Mouse (Mus musculus) spleen, adult 12 weeks (tissue): ENCODE results near the gene Gnb2.

ENCODE experiments used
- DNase-seq: peaks from one replicate; pipeline ENCODE4 v3.0.0; 2022; ENCODE audit warnings: low spot score

Gnb2 gene

DNA sequence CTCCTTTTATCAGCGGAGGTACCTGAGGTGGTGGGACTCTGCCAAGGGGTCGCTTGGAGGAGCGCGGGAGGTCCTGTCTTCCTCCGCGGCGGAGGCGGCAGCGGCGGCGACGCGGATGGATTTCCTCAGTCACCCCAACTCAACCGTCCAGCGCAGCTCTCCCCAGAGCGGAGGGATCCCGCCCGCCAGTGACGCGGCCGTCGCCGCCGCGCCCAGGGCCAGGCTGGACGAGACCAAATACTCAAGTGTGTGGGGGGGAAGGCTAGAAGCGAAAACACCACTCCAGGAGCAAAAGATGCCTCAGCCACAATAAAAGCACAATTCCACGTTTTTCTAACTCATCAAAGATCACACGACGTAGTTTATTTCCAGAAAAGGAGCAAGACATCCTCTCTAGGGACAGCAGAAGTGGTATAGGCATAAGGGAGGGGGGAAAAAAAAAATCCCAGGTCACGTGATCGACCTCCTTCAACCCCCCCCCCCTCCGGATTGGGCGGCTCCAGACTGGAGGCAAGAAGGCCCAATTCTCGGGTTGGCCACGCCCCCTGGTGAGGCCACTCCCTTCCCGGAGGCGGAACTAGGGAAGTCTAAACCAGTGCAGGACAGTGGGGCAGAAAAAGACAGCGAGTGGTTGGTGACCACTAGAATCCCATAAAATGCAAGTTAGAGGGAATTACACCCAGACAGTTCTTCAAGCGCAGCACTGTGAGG lies at the start of gene Gnb2, which contains the start of gene Epo:
Gnb2 (minus strand) TSS at position 394 of the 711 bp plus-strand sequence.
Epo (minus strand) TSS at position 126 of the 711 bp plus-strand sequence.
- peak; percentile 98 for DNase-seq

DNA sequence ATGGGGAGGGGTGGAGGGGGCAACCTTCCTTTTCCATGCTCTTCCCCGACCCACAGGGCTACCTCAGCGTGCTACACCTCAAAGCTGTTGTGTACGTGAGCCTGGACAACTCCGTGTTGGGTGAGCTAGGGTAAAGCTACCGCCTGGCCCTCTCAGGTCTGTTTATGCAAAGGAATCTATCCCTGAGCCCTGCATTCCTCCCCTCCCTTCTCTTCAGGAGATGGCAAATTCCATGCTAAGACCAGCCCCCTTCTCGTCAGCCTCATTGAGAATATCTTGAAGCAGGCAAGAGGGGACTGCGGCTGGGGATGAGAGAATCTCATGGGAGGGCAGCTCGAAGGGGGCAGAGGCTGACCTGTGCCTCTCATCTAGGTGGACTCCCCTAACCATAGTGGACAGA lies 49.4 kb upstream of the Gnb2 start:
- no peak for DNase-seq

DNA sequence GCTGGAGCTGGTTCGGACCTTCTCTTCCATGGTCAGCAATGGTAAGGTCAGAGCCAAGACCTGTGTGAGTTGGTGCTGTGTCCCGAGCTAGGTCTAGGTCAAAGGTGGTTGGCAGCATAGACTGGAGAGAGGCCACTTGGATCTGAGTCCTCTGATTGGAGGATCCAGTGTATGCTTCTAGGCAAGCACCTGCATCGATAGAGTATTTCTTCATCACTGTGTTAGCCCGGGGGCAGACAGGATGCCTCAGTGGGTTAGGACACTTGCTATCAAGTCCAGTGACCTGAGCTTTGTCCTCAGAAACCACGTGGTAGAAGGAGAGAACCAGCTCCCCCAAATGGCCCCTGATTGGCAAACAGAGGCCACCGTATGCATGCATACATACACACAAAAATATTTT lies 46.9 kb upstream of the Gnb2 start:
- no peak for DNase-seq

DNA sequence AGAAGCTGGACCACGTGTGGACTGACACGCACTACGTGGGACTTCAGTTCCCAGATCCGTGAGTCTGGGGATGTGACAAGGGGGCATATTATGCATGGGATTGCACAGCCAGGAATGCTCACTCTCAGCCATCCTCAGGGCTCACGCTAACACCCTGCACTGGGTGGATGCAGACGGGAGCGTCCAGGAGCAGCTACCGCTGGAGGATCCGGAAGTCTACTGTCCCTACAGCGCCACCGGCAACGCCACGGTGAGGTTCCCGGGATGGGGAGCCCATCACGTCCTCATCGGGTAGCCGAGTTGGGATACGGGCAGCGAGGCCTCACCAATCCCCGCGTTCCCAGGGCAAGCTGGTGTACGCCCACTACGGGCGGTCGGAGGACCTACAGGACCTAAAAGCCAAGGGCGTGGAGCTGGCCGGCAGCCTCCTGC lies 41.2 kb upstream of the Gnb2 start:
- no peak for DNase-seq

DNA sequence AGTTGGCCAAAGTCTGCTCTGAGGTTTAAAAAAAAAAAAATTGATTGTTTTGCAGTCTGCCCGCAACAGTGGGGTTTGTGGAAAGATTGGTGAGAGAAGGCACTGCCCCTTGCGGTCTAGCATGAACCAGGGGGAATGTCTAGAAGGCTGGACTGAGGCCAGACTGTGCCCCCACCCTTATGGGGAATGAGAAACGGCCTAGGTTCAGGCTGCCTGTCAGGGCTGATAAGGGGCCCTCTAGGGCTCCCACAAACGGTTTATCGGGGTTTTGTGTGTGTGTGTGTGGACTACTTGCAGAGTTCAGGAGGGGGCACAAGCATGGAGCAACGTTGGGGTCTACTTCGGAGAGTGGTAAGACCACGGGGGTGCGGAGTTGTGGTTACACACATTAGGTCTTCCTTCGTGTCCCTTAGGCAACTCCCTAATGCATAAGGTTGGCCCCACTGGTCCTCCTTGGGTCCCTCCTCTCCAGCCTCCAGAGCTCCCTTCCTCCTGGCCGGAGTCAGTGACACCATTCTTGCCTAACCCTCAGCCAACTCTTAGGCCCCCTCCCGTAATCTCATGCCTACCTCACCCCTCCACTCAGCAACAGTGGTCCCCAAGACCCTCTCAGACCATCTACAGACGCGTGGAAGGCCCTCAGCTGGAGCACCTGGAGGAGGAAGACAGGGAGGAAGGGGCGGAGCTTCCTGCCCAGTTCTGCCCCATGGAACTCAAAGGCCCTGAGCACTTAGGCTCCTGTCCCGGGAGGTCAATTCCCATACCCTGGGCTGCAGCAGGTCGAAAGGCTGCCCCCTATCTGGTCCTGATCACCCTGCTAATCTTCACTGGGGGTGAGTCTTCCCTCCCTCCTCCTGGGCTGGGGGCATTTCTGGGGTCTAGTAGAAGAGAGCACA lies 37.6 kb upstream of the Gnb2 start:
- peak; percentile 46 for DNase-seq

DNA sequence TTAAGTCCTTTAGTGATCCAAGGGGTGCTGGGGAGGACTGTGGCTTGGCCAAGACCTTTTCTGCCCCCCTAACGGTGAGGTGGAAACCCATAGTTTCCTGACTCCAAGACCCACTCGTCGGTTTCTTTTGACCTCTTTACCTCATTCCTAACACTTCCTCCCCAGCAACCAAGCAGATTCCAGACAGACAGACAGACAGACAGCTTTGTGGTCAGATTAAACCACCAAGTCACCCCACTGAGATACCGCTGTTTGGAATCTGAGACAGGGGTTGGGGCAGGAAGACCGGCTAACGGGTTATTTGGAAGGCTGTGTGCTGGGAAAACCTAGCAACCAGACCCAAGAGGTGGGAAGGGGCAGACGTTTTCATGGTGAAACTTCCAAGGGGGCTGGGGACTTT lies 36.9 kb upstream of the Gnb2 start:
- no peak for DNase-seq

DNA sequence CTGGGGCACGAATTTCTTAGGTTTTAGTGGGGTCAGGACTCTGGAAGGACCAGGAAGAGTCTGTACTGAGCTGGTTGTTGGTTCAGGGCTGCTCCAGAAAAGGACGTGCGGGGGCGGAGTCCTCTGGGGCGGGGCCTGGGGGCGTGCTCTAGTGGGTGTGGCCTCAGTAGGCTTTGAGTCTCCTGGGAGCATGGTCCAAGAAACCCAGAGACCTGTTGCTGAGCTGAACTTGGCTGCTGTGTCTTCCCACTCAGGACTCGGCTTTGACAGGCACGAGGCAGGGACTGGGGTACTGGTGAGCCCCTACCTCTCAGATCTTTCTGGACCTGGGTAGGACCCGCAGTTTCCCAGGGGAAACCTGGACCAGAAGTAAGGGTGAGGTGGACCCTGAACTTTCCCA lies 36.4 kb upstream of the Gnb2 start, which contains the start of gene Tfr2:
Tfr2 (plus strand) TSS at position 176 of the 400 bp plus-strand sequence.
- DNase-seq = peak; percentile 87

DNA sequence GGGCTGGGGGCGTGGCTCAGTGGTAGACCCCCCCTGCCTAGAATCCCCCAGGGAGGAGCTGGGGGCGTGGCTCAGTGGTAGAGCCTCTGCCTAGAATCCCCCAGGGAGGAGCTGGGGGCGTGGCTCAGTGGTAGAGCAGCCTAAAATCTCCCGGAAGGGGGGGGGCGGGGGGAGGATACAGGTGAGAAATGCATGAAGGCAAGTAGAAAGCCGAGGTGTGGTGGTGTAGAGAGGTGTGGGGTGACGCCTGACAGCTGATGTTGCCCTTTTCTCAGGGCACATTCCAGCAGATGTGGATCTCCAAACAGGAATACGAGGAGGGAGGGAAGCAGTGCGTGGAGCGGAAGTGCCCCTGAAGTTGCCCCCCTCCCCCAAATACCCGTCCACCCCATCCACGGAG lies 35.7 kb upstream of the Gnb2 start:
- DNase-seq = no peak

DNA sequence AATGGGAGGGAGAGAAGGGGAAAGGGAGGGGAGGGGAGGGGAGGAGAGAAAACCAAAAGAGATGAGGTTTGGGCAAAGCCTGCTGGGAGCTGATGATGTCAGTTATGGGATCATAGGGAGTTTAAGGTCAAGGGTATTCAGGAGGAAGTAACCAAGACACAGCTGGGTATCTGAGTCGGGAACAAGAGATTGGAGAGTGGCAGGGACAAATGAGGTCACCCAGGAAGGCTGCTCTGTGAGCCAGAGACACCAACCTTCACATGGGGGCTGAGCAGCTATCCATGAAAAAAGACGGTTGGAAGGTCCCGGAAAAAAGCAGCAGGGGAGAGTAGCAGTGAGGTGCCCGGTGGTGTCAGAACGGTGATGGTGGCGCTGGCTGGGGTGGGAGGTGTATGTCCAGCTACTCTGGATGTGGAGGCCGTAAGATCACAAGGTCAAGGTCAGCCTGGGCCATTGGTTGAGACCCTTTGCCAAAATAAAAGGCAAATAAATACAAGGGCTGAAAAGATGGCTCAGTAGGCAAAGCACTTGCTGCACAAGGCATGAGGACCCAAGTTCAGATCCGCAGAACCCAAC lies 35.0 kb upstream of the Gnb2 start:
- DNase-seq = no peak

DNA sequence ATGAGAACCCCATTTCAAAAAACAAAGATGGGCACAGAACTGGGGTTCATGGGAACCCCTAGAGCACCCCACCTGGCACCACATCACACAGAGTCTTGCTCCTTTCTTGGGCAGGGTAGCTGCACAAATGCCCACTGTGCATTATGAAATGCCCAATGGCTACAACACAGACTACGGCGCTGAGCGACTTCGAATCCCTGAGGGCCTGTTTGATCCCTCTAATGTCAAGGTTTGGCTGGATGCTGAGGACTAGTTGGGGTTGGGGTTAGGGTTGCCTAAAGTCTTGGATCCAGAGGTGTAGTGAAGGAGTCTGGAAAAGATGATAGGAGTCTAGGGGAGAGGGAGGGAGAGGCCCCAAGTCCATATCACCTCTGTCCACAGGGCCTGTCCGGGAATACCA lies 33.1 kb upstream of the Gnb2 start:
- no peak for DNase-seq

DNA sequence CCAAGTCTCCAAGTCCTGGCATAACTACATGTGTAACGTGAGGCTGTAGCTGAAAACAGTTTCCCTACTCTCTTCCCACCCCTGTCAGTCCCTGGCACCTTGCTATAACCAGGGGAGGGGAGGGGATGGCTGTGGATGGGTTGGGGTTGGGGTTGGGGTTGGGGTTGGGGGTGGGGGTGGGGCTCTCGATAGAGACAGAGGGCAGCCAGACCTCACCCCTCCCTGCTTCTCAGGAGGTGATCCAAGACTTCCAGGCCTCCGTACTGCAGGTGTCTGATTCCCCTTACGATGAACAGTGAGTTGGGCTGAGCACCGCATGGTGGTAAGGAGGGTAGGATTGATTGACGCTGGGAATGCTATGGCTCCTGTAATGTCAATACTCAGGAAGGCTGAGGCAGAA lies 32.4 kb upstream of the Gnb2 start:
- DNase-seq = no peak

DNA sequence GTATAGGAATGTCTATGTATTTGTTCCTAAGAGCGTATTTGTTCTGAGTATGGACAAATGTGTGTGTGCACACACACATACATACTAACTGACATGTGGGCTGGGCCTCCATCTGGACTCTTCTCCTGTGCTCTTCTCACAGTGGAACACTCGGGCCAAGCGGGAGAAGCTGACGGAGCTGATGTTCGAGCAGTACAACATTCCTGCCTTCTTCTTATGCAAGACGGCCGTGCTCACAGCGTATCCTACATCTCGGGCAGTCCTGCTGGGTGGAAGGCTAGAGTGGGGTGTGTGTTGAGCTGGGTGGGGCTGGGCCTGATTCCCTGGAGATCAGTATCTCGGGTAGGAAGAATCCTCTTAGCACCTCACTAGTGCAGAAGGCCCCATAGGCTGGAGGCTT lies 29.7 kb upstream of the Gnb2 start:
- no peak for DNase-seq

DNA sequence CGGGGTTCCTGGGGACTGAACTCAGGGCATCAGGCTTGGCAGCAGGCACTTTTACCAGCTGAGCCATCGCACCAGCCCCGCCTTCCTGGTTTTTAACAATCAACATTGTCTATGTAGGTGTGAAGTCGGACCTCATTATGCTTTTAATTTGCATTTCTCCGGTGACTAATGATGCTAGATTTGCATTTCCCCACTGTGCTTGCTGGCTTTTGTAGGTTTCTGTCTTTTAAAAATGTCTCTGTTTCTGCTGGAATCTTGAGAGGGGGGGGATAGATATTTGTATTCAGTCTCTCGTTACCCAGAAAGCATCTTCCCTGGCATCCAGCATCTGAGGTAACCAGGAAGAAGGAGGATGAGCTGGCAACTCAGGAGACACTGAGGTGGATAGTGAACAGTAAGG lies 28.2 kb upstream of the Gnb2 start:
- no peak for DNase-seq

DNA sequence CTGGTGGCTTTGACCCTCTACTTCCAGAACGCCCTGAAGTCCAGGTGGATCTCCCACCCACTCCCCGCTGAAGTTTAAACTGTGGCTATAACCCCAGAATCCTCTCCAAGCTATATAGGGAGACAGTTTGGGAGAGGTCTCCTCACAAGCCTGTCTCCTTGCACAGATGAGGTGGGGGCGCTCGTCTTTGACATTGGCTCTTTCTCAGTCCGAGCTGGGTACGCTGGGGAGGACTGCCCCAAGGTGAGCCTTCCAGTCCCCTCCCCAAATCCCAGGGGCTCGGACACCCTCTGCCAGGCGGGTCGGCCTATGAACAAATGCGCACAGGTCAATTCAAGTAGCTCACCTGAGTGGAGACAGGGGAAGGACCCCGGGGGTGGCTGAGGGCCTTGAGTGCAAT lies 20.6 kb upstream of the Gnb2 start:
- DNase-seq = no peak

DNA sequence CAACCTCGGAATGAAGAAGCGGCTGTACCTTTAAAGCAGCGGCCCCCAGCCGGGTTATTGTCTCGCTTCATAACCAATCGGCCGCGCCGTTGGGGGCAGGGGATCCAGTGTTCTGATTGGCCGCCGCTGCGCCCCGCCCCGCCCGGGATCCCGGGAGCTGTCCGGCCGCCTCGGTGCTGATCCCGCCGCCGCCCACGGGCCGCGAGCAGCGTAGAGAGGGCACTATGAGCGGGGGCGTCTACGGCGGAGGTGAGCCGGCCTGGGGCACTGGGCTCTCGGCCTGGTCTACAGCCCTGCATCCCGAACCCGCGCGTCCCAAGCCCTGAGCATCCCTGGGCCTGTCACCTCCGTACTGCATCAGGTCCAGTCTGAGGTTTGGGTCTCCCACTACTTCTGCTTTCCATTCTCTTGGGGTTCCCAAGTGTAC lies 20.1 kb upstream of the Gnb2 start, which contains the start of gene Actl6b:
Actl6b (plus strand) TSS at position 107 of the 427 bp plus-strand sequence.
- DNase-seq = peak; percentile 46

DNA sequence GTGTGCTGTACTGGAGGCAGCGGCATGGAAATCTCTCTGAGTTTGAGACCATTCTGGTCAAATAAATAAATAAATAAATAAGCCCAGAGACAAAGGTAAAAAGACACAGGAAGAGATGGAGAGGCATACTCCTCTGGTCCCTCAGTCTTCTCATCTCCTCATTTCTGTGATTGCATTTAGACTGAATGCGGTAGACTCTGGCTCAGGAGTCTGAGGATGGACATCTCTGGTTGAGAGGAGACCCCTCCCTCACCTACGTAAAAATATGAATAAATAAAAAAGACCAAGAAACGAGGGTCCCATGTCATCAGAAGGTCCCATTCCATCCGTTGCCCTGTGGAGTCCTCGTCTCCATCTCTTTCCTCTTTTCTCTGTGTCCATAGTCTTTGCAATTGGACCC lies 19.7 kb upstream of the Gnb2 start:
- no peak for DNase-seq

DNA sequence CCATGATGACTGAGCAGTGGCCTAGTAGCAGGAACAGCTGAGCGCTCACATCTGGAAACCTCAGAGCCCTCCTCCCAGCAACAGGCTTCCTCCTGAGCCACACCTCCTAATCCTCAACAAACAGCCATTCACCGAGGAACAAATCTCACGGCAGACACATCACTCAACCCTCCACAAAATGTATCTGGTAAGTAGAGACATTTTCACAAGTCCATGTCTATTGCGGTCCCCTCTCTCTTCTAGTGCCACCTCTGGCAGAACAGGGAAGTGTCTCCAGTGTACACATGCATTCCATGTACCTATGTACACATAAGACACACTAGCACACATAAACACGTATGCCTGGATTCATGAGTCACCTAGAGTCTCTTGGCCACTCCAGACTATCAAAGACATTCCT lies 17.8 kb upstream of the Gnb2 start:
- no peak for DNase-seq

DNA sequence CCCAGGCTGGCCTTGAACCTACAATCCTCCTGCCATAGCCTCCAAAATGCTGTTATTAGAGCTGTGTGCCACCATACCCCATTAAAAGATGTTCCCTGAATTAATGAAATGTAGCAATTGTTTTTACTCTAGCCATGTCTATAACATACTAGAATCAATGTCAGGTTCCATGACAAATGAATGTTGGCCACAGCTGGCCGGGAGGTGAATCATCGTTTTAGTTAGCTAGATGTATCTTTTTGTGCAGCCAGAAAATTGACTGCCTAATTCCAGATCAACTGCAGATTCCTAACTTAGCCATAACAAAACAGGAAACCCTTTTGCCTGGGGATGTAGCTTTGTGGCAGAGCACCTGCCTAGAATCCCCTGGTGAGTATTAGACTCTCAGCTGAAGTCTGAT lies 16.5 kb upstream of the Gnb2 start:
- no peak for DNase-seq

DNA sequence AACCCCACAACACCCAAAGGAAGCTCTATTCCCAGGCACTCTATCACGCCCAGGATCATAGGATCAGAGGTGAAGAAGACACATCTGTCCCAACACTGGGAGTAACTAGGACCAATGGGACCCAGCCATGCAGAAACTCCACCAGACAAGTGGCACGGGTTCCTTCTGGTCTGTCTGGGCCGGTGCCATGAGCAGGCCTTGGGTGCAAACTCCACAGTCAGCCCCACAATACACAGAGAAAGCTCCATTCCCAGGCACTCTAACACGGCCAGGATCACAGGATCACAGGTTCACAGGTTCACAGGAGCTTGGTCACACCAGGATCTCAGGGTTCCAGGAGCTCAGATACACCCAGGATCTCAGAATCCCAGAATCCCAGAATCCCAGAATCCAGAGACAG lies 12.3 kb upstream of the Gnb2 start:
- DNase-seq = no peak

DNA sequence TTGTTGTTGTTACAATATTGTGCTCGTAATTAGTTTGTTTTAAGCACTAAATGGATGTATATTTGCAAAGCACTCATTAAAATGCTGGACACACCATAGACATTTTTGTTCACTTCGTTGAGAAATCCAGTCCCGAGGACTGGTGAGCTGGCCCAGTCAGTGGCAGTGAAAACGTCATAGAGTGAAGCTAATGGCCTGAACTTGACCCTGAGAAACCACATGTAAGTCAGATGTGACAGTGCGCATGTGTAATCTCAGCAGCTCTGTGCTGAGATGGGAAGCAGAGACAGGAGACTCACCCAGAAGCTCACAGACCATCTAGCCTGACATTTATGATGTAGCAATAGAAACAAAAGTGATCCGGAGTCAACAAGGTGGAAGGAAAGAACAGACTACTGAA lies 11.6 kb upstream of the Gnb2 start:
- DNase-seq = no peak

DNA sequence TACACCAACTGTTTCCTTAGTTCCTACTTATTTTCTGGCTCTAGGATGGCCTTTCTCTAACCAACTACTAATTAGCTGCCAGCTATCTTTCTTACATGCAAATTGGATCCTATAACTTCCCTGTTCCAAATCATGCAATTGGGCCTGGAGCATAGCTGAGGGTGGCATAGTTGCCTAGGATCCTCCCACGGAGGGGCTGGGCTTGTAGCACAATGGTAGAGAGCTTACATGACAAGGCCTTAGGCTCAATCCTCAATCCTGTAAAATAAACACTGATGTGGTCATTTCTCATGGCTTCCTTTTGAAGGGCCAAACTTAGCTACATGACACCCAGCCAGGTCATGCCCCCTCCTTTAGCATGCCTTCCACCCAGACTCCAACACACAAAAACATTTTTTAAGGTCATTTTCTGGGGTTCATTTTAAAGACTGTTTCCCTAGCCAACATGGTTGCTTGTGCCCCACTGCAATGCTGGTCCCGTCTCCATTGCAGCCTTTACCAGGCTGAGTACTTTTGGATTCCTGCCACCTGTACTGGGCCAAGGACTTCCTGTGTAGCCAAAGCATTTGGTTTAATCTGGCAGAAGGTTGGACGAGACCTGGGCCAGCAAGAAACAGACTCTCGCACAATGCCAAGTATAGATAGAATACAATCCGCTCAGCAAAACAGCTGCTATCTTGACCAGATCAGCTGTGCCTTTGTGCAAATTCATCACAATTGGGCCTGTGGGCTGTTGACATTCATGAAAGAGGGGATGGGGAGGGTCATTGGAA lies 8.6 kb upstream of the Gnb2 start:
- no peak for DNase-seq

DNA sequence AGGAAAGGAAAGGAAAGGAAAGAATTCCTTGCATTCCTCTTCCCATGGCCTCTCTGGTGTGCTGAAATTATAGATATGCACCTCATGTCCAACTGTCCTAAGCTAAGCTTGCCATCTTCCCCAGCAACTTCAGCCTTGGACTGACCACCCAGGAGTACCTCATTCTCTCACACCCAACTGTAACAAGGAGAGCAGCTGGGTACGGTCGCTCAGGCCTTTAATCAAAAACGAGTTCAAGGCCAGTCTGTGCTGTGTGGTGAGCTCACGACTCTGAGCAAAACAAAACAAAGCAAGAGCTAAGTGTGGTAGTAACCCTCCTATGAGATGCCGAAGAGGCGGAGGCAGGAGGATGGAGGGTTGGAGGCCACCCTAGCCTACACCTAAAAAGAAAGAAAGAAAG lies 7.7 kb upstream of the Gnb2 start:
- no peak for DNase-seq
